Mouse (Mus musculus) intestine, embryonic 14.5 days (tissue): ENCODE results near the gene Hilpda. TPM values are rescaled to one million over a fixed set of nuclear protein-coding genes. Genes with fewer than 3 reads are reported as not detected.

ENCODE experiments used
- ATAC-seq: fragments of 200-750 bp; cut with Nextera tagmentation; replicated peaks from 2 replicates; pipeline ENCODE4 v1.8.0; 2017; ENCODE audit warnings: low read depth, moderate number of reproducible peaks, moderate TSS enrichment, moderate library complexity; ENCODE audit not compliant: low FRiP score, low TSS enrichment
- DNase-seq: peaks from one replicate; pipeline ENCODE4 v3.0.0-alpha.2; 2018; ENCODE audit warnings: low spot score
- H3K27ac ChIP-seq: fragments of 300-500 bp; sonication (generic); 2 replicates; pipeline ENCODE4 v1.5.1; 2014; ENCODE audit warnings: low read depth, mild to moderate bottlenecking, control low read depth
- H3K27me3 ChIP-seq: fragments of 300-500 bp; sonication (generic); replicated peaks from 2 replicates; pipeline ENCODE4 v1.6.1; 2014; ENCODE audit warnings: low read length, control low read depth; ENCODE audit not compliant: control insufficient read depth, insufficient read depth
- H3K36me3 ChIP-seq: fragments of 300-500 bp; sonication (generic); 2 replicates; pipeline ENCODE4 v1.6.1; 2014; ENCODE audit warnings: low read length, control low read depth; ENCODE audit not compliant: control insufficient read depth, insufficient read depth
- H3K4me1 ChIP-seq: fragments of 300-500 bp; sonication (generic); replicated peaks from 2 replicates; pipeline ENCODE4 v1.6.1; 2014; ENCODE audit warnings: low read length, control low read depth, mixed read lengths; ENCODE audit not compliant: control insufficient read depth, insufficient read depth
- H3K4me2 ChIP-seq: fragments of 300-500 bp; sonication (generic); 2 replicates; pipeline ENCODE4 v1.6.1; 2014; ENCODE audit warnings: low read length
- H3K4me3 ChIP-seq: fragments of 300-500 bp; sonication (generic); 2 replicates; pipeline ENCODE4 v1.5.1; 2014; ENCODE audit warnings: low read depth, low read length, control low read depth, mixed read lengths
- H3K9ac ChIP-seq: fragments of 300-500 bp; sonication (generic); 2 replicates; pipeline ENCODE4 v1.6.1; 2014; ENCODE audit warnings: mild to moderate bottlenecking, low read length
- H3K9me3 ChIP-seq: fragments of 300-500 bp; sonication (generic); 2 replicates; pipeline ENCODE4 v1.6.1; 2016; ENCODE audit warnings: low read length, control low read depth; ENCODE audit not compliant: control insufficient read depth
- WGBS: fragments of 180-500 bp; shearing (Covaris S2); extraction: QIAGEN DNeasy Blood & Tissue Kit; methylation state at CpG from one replicate; pipeline ENCODE4 v1.1.7; 2014; 5-methylcytosine and 5-hydroxymethylcytosine counted together
- polyA plus RNA-seq: library from polyadenylated mRNA; unstranded; fragments of >200 nt; fragmentation: Nextera tagmentation; extraction: Ambion mirVana; gene quantifications from 2 replicates; pipeline ENCODE4 v1.2.1, GENCODE M21; 2014

Hilpda gene
- polyA plus RNA-seq, 1 experiment from 2014 or later, result 38.1 TPM

DNA sequence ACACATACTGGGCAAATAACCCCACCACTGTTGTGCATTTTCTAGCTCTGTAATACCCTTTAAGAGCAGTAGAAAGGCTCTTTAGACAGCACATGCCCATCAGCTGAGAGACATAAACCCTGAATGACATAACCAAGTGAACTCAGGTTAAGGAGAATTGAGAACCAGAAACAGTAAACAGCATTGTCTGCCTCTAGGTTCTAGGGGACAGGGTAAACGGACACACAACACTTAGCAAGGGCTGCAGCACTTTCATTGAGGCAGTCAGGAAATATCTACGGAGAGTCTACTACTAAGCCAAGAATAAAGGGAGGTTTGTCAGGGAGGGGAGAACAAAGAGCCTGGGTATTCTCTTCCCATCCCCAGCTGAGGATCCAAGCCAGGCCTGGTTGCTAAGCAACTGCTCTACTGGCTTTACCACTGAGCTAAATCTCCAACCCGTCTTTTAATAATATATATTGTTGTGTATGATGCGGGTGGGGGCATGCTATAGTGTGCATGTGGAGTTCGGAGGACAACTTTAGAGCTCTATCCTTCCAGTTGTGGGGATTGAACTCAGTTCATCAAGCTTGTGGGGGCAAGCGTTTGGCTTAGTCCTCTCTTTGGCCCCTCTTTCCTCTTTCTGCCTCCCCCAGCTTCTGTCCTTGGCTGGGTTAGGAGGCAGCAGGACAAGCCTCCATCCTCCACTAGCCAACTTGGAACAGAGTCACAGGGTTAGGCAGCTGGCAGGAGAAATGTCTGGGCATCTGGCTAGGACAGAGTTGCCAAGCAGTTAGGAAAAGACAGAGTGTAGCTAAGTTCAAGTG lies 8.4 kb upstream of the Hilpda start:
- Histone ChIP-seq H3K9me3 (no peaks in the 10 kb centered on the region), H3K4me3 (no peak overlapping the region), H3K27me3 (no peaks in the 10 kb centered on the region), H3K4me1 (no peaks in the 10 kb centered on the region), H3K4me2 (no peak overlapping the region), H3K36me3 (no peaks in the 10 kb centered on the region), H3K27ac (no peak overlapping the region), H3K9ac (no peak overlapping the region)
- no peak for ATAC-seq
- DNase-seq, result no peak
- WGBS, result 64% methylated on average over 6 of the region's 6 CpGs

DNA sequence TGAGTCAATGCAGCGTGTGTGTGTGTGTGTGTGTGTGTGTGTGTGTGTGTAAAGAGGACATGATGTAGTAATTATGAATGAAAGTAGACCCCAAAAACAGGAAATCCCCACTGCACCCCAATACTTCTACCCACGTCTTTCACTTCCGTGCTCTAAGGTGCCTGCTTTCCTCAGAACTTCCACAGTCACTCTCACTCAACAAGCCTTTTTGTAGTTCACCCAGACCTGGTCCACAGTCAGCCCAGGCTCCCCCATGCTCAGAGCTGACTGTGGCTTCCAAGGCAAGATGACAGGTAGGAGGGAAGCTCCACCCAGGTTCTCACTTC lies 7.9 kb upstream of the Hilpda start:
- WGBS, result 89% methylated on average over 3 of the region's 3 CpGs

GRCm38 (mm10) chr6:29266936-29267335 lies 5.4 kb upstream of the Hilpda start:
- Histone ChIP-seq H3K9ac (no peak overlapping the region), H3K9me3 (no peaks in the 10 kb centered on the region), H3K4me1 (peaks cover 4% of the 10 kb centered on the region), H3K36me3 (no peaks in the 10 kb centered on the region), H3K4me2 (no peak overlapping the region), H3K27ac (no peak overlapping the region), H3K27me3 (no peaks in the 10 kb centered on the region), H3K4me3 (no peak overlapping the region)
- ATAC-seq, result no peak
- 31% methylated on average over 4 of the region's 4 CpGs for WGBS
- no peak for DNase-seq

More for the DNA sequence above, 7.9 kb upstream of the Hilpda start:
- Histone ChIP-seq H3K4me1 (no peaks in the 10 kb centered on the region), H3K4me3 (no peak overlapping the region), H3K27me3 (no peaks in the 10 kb centered on the region), H3K36me3 (no peaks in the 10 kb centered on the region), H3K27ac (no peak overlapping the region), H3K9ac (no peak overlapping the region), H3K4me2 (no peak overlapping the region), H3K9me3 (no peaks in the 10 kb centered on the region)
- no peak for DNase-seq
- ATAC-seq, result no peak

DNA sequence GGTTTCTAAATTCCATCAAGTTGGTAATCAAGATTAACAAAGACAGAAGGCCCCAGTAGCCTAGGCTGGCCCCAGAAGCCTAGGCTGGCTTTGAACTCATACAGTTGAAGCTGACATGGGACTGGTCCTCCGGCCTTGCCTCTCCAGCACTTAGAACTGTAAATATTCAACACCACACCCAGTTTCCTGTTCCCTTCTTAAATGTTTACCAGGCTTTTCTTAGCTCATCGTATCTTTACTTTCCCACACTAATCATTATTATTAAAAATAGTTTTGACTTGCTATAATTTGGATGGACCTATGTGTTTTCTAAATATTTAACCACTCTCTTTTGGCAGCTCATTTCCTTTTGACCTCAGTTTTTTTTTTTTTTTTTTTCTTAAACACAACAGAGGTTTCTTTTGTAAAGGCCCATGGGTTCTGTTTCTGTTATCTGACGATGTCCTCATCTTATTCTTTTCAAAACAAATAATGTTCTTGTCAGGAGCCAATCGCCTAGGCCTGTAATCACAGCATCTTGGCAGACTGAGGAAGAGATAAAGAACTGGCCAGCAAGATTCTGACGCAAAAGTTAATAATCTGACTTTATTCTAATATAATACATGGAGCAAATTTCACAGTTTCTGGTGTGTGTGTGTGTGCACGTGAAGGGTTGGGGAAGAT lies 3.2 kb upstream of the Hilpda start:
- no peak for ATAC-seq
- Histone ChIP-seq H3K36me3 (no peaks in the 10 kb centered on the region), H3K9me3 (no peaks in the 10 kb centered on the region), H3K4me2 (no peak overlapping the region), H3K27ac (no peak overlapping the region), H3K9ac (no peak overlapping the region), H3K4me3 (no peak overlapping the region), H3K27me3 (no peaks in the 10 kb centered on the region), H3K4me1 (peaks cover 15% of the 10 kb centered on the region)
- WGBS, result 59% methylated on average over 6 of the region's 6 CpGs
- no peak for DNase-seq

GRCm38 (mm10) chr6:29270961-29271360 lies 1.3 kb upstream of the Hilpda start:
- Histone ChIP-seq H3K9ac (no peak overlapping the region), H3K4me2 (peak overlapping the region; percentile 43), H3K27ac (no peak overlapping the region), H3K4me1 (peaks cover 15% of the 10 kb centered on the region), H3K27me3 (no peaks in the 10 kb centered on the region), H3K9me3 (no peaks in the 10 kb centered on the region), H3K36me3 (peaks cover 8% of the 10 kb centered on the region; the same call in 1 of the 2 replicates), H3K4me3 (peak overlapping the region; percentile 8; the same call in 1 of the 2 replicates)
- ATAC-seq (no peak), DNase-seq (no peak)
- WGBS, result under 1% methylated on average over 8 of the region's 8 CpGs

- ATAC-seq, result no peak
- Histone ChIP-seq H3K27ac (no peak overlapping the region), H3K9ac (no peak overlapping the region), H3K4me2 (no peak overlapping the region), H3K4me1 (peaks cover 12% of the 10 kb centered on the region), H3K4me3 (no peak overlapping the region), H3K9me3 (no peaks in the 10 kb centered on the region), H3K36me3 (peaks cover 8% of the 10 kb centered on the region; the same call in 1 of the 2 replicates), H3K27me3 (no peaks in the 10 kb centered on the region)
- WGBS, result 82% methylated on average over 5 of the region's 5 CpGs
- no peak for DNase-seq
These were observed 4.5 kb downstream of the Hilpda start for GRCm38 (mm10) chr6:29276746-29277145.

- DNase-seq (peak; percentile 71), ATAC-seq (peak; percentile 69)
- no peaks in the 10 kb centered on the region for H3K9me3 ChIP-seq
- H3K9ac ChIP-seq, result no peak overlapping the region
- H3K4me2 ChIP-seq, result no peak overlapping the region
- H3K27me3 ChIP-seq, result no peaks in the 10 kb centered on the region
- H3K4me3 ChIP-seq, result no peak overlapping the region
- H3K27ac ChIP-seq, result no peak overlapping the region
- peaks cover 8% of the 10 kb centered on the region; the same call in 1 of the 2 replicates for H3K36me3 ChIP-seq
- WGBS, result 25% methylated on average over 8 of the region's 8 CpGs
- H3K4me1 ChIP-seq, result peaks cover 4% of the 10 kb centered on the region; the same call in 1 of the 2 replicates
These were observed 6.4 kb downstream of the Hilpda start for GRCm38 (mm10) chr6:29278513-29279267.

- no peak within 1 kb of the TSS for H3K4me3 ChIP-seq
- no peaks in the 10 kb centered on the region for H3K27me3 ChIP-seq
- WGBS, result 90% methylated on average over 8 of the region's 8 CpGs
- DNase-seq (no peak), ATAC-seq (no peak)
- H3K9ac ChIP-seq, result no peak within 1 kb of the TSS
- H3K4me2 ChIP-seq, result no peak within 1 kb of the TSS
- H3K36me3 ChIP-seq, result peaks cover 8% of the 10 kb centered on the region; the same call in 1 of the 2 replicates
- H3K27ac ChIP-seq, result no peak within 1 kb of the TSS
- H3K4me1 ChIP-seq, result no peaks in the 10 kb centered on the region
- H3K9me3 ChIP-seq, result no peaks in the 10 kb centered on the region
These were observed 7.0 kb downstream of the Hilpda start, which contains the start of gene Fam71f2 for GRCm38 (mm10) chr6:29279293-29279692. Fam71f2 (plus strand) TSS chr6:29279593.
